Mouse (Mus musculus) erythroblast, embryonic 14.5 days (primary cell): ENCODE data around the gene Acot6.
"Not testable (repeated sequence)": the region's sequence is repeated elsewhere in the genome, so short reads cannot be mapped to it uniquely, and the experiment has no call there.

Experiments
- GATA1 ChIP-seq: IDR thresholded peaks from 2 replicates; pipeline ENCODE4 v1.6.1; 2012; ENCODE audit warnings: low read length, inconsistent platforms, mixed read lengths
- TAL1 ChIP-seq: IDR thresholded peaks from 3 replicates; pipeline ENCODE4 v1.6.1; 2012; ENCODE audit warnings: low read length, inconsistent platforms, mixed read lengths

DNA sequence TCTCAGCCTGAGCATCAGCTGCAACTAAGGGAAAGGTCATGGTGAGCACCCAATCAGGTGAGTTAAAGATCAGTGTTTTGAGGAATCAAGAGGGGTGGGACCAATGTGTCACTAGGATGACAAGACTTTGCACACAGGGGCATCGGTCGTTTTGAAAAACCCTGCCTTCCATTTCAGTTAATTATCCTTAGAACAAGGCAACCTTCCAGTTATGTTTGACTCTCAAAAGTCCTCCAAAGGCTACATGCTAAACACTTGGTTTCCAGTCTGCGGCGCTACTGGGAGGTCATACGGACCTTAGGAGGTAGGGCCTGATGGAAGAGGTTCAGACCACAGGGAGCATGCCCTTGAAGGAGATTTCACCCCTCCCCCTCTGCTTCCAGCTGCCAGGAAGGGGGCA, 49.7 kb upstream of the Acot6 start:
- not testable (repeated sequence) for TF ChIP-seq GATA1, TAL1
